Mouse (Mus musculus): ENCODE results near the gene Cltc.

DNA sequence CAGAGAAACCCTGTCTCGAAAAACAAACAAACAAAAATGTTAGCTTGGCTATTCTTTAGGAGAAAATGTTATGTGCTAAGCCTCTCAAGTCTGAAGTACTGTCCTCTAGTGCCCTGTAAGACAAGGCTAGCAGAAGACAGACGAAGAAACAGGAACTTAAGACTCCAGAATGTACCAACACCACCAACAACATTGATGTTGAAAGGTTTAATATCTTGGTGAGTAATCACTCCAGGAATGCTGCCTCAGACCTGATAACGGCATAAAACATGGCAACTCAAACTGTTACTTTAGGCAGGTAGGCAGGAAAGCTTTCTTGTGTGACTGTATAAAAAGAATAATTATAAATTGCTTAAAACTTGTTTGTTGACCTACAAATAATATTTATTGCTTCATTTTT lies 33.4 kb downstream of the Cltc start:
- TF ChIP-seq GATA1 (IDR thresholded peaks at IDR 0.05; ENCODE audit: borderline replicate concordance, low read length) (no peak), FLI1 (IDR thresholded peaks at IDR 0.05; ENCODE audit: low read length) (no peak)
